Mouse (Mus musculus) testis, adult 2 months (tissue): ENCODE data around the gene AI597479.

Experiments
- CTCF ChIP-seq: fragments of 200-500 bp; IDR thresholded peaks from 2 replicates; pipeline ENCODE4 v1.5.1; 2012; ENCODE audit warnings: low read depth, mild to moderate bottlenecking, inconsistent platforms, low read length, moderate library complexity; ENCODE audit not compliant: control insufficient read depth, insufficient read depth, insufficient replicate concordance
- POLR2A ChIP-seq: fragments of 200-500 bp; IDR thresholded peaks from 2 replicates; pipeline ENCODE4 v1.6.1; 2012; ENCODE audit warnings: low read depth, mild to moderate bottlenecking, inconsistent platforms, low read length, moderate library complexity; ENCODE audit not compliant: control insufficient read depth

DNA sequence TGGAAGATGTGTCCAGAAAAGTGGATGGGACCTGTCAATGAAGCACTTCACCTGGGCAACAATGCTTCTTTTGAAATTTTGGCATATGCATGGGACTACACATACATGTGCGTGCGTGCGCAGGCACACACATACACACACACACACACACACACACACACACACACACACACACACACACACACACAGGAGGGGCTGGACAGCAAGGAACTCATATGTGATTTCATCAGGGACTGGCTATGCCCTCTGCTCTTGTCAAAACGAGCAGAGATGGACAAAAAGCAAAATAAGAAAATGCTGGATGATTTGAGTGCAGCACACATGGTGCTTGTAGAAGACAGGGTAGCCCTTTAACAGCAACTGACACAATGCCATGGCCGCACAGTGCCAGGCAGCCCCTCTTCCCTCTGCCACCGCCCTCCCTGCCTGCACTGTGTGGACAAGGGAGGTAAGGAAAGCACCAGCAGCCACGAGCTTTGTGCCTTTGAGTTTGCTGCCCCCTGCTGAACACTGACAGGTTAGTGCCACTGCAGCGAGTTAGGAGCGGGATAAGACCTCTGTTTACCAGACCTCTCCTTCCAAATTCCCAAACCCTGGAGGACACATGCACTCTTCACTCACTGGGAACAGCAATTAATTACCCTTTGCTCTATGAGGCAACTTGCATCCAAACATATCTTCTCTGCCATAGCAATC lies 32.7 kb upstream of the AI597479 start:
- TF ChIP-seq CTCF (peak; percentile 65; the same call in 1 of the 2 replicates), POLR2A (no peak)
